Mouse (Mus musculus): ENCODE measurements at regions not wholly inside any gene's neighbourhood (a gene's known extent, or its start where the extent isn't known, plus 50 kb on each side); places are given as distances from the start of the nearest gene placed in this dataset.

DNA sequence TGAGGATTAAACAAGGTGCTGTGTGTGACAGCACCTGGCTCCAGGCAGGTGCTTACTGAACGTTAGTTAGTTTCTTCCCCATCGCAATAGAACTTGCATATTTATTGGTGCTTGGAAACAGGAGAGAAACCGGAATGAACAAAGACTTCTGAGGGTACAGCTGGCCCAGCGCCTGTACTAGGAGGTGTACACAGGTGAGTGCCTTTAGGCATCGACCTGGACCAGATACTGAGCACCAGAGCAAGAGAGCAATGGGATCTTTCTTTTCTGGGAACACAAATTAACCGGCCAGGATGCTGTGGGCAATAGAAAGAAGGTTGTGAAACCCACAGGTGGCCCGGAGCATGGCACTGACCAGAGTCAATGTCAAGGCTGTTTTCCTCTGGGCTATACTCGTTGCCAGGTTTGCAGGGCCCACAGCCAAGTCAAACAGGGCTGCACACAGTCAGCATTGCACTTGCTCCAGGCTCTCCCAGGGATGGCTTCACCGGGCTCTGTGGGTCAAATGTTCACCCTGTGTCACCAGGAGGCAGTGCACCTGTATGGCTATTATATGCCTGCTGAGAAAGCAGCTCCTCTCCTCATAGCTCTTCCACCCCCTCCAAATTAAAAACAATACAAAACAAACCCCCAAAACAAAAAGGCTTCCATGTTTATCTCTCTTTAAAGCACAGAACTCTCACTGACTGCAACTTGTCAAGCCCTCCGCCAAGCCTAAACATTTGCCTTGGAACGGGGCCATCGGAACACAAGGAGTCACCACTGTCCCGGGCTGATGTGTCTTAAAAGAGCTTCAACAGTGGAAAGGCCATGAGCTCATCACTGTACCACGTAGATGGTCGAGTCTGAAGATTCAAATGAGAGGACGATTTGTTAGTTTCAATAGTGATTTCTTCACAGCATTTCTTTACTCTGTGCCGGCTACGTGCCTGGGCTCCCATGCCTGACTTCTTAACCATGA is 629.1 kb downstream of the Rnf144a start:
- DNase-seq (ENCODE audit: low spot score in 2 of 2), result no peak

DNA sequence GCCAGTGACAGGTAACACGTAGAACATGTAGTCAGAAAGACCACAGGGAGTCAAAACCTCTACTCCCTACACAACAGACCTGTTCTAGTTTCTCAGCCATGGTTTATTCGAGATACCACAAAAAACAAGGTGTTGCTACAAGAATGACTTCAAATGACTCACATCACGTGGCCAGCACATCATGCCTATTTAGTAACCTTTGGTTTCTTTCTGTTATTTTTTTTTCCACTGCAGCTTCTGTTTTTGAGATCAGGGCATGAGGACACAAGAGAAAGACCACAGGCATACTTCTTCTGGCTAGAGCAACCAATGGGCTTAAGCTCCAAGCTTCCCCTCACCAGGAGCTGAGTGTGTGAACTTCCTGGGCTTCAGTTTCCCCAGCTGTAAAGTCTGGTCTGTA is 630.7 kb downstream of the Rnf144a start:
- peak in 1 of 2 experiments; percentile 11 for DNase-seq (ENCODE audit: low spot score in 2 of 2)

DNA sequence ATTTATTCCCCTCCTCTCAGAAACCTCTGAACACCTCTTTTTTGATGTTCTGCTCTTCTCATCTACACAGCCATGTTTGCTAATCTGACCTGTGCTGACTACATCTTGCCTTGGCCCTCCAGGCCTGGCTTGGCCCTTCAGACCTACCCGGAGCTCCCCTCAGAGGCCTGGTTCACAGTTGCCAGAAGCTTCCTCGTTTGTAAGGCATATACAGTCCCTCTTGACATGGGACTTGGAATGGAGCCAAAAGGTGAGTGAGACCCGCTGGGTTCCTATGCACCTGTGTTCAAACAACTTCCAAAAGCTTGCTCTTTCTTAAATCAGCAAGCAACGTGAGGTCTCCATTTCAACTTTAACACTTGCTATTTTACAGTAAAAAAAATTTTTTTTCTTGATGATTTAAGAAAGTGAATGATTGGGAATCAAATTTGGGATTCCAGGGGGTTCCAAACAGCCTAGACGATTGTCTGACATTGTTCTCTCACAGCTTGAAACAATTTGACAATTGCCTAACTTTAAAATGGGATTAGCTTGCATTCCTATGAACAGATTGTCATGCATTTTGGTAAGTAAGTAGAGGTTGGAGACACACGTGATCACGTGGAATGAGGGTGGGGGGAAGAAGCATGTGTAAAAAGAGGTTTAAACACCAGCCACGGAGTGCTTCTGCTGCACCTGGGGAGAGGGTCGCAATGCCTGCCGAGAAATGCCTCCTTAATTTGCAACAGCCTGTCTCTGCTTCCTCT is 631.9 kb downstream of the Rnf144a start:
- DNase-seq (ENCODE audit: low spot score in 2 of 2), result peak in 1 of 2 experiments; percentile 46

DNA sequence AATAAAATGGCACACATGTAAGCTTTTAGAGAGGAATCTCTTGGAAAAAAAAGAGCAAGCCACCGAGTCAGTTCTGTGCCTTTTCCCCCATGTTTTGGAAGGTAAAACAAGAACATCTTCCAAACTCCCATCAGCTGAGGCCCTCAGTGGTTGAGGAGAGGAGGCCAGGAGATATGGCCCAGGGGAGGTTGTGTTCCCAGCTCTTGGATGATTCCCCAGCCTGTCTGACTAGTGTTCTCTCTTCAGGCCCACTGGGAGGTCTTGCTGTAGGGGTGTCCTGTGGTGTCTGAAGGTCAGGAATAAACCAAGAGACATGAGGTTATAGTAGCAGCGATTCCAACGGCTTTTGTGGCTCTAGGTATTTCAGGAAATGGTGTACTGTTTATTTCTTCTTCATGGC is 643.2 kb downstream of the Rnf144a start:
- DNase-seq (ENCODE audit: low spot score in 2 of 2), result no peak

DNA sequence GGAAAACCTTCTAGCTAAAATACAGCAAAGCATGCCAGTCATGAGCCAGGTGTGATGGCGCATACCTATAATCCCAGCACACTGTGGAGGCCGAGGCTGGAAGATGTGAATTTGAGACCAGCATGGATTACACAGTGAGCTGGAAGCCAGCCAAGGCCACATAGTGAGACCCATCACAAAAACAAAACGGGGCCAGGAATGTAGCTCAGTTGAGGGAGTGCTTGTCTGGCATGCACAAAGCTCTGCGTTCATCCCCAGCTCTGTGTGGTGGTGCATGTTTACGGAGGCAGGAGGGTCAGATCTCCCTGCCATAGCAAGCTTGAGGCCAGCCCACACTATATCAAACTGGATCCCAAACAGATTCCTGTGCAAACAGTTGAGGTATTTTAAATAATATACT is 646.4 kb downstream of the Rnf144a start:
- no peak for DNase-seq (ENCODE audit: low spot score in 2 of 2)

DNA sequence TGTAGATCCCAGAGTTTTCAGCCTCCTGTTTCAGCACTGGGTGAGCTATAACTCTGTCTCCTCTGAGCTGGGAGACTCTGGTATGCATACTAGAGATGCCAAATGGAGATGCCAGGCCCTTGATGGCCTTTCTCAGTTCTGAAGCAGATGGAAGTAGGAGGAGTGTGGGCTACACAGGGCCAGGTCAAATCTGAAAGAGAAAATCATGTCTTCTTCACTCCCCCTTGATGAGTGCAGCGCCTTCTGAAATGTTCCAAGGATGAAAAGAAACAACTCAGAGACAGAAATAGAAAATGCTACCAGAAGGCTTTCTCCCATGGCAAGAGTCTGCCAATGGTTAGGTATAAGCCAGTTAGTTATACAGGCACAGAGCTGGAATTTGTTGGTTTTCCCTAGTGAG is 652.0 kb downstream of the Rnf144a start:
- no peak for DNase-seq (ENCODE audit: low spot score in 2 of 2)

DNA sequence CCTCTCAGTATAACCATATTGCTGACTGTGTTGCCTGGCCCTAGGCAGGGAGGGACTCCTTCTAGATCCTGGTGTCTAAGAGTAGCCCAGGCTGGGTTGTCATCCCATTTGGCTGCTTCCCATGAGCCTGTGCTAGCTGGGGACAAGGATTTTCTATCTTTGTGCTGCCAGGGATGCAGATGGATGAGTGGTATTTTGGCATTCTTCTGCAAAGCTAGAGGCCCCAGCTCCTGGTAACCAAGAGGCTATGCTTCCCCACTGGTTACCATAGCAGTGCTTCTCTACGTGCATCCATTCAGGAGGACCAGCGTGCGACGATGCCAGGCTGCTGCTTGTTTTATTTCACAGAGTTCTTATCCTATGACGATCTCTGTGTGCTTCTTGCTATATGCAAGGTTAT is 658.0 kb downstream of the Rnf144a start:
- DNase-seq (ENCODE audit: low spot score in 2 of 2), result no peak

DNA sequence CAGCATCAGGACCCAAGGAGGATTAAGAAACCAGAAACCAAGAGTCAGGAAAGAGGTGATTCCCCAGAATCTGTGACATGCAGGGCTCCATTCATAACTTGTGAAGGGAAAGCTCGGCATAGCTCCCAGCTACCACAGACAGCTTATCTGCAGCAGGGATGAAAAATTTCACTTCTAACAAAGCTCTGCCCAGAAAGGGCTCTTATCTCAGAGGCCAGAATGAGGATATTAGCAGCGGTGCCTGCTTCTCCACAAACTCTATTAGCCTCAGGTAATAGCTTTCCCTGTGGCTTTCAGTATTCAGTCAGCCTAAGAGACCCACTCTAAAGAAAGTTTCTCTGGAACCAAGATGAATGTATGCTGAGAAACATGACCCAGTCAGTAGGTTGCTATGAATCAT is 636.9 kb upstream of the Id2 start:
- DNase-seq (ENCODE audit: low spot score in 2 of 2), result no peak

DNA sequence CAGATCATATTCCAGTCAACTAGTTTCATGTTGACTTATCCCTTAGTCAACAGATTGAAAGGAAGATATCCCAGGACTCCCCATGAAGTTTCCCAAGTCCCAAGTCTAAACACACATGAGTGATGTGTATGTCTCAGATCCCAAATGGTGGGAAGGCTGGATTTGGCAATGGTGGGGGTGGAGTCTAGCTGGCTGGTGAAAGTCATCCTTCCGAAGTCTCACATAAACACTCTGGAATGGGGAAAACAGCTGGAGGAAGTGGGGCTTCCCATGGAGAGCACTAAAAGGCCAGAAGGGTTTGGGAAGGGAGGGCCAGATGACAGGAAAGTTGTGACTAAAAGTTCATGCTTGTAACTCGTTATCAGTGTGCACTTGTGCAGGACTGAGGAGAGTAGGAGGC is 628.8 kb upstream of the Id2 start:
- no peak for DNase-seq (ENCODE audit: low spot score in 2 of 2)

DNA sequence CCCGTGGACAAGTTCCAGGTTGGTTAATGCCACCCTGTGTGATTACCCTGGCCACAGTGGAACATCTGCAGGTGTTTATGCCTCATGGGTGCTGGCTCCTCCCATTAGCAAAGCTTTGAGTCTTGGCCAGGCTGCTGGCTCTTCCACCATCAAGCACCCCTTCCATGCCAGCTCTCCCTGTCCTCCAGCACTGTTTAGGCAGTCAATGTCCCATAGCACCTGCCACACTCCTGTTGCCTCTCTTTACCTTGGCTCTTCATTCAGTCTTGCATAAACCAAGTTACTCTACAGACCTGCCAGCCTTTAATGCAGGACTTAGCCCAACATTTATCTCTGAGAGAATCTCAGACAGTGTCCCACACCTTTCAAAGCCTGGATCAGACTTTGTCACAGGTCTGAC is 614.2 kb upstream of the Id2 start:
- no peak for DNase-seq (ENCODE audit: low spot score in 2 of 2)

DNA sequence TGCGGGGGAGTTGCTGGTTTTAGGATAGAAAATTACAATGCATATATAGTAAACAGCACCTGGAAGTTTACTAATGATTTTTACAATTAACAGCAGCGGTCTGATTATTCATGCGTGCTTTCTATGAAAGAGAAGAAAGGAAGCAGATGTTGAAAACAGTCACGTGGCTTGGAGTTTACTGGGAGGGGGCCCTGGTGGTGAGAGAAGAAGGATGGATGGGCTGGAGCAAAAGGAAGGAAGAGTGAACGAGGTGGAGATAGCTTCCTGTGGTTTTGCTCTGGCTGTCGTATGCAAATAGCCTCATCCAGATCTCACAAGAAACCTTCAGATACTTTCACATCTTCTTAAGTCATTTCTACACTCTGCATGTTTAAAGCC is 606.1 kb upstream of the Id2 start:
- no peak for DNase-seq (ENCODE audit: low spot score in 2 of 2)

DNA sequence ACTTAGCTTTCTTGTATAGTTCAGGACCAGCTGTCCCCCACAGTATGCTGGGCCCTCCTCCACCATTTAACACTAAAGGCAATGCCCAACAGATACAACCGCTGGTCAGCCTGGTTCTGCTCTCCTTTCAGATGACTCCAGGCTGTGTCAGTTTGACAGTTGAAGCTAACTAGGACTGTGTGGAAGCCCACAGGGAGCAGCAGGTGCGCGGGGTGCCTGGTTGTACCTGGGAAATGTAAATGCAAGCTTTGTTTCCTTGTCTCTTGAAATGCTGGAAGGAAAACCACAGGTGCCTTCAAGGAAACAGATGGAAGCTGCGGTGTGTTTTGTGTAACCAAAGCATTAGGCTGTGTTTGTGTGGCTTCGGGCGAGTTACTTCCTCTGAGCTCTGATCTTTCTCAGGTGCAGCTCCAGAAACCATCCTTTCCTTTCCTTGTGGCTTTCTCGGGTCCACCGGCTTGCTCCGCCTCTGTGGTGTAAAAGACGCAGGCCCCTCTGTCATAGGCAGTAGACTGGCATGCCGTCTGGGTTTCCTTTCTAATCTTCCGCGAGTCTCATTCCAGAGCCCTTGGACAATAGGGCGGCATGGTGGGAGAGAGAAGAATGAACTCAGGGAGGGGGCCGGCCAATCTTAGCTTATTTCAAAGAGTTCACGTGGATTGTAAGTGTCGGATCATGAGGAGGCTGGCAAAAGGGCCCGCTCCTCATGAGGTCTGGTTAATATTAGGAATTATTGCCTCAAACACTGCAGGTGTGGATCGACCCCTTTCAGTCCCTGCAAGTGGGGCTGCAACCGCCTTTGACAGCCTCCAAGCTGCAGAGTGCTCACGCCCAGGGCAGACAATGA is 605.5 kb upstream of the Id2 start:
- DNase-seq (ENCODE audit: low spot score in 2 of 2), result no peak

DNA sequence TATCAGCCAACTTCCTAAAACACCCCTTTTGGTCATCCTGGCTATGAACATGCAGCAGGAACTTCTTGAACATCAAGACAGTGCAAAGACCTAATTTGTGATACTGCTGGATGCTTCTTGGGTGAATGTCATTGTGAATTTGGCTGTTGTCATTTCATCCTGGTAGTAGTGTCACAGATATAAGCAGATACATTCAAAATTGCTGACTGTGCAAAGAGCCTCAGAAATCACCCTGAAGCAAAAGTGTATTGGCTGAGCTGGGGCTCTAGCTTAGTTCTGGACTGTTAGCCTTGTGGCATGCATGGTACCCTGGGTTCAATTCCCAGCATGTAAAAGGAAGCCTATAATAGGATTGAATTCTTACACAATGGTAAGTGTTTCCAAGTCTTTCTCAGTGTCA is 590.1 kb upstream of the Id2 start:
- no peak for DNase-seq (ENCODE audit: low spot score in 2 of 2)

DNA sequence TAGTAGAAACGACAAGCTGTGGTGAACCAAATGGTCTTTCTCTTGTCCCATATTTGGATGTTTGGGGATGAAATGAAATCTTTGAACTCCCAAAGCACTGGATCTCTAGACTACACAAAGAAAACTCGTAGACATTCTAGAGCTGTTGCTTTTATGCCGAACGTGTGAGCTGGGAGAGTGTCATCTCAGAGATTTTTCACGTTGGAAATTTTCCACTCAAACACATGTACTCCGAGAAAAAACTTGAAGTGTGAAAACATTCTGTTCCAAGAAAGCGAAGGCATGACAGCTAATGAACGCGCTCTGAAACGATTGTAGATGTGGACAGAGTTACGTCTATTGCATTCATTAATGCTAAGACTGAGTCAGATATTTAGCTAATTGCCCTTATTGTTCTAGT is 579.7 kb upstream of the Id2 start:
- no peak for DNase-seq (ENCODE audit: low spot score in 2 of 2)

DNA sequence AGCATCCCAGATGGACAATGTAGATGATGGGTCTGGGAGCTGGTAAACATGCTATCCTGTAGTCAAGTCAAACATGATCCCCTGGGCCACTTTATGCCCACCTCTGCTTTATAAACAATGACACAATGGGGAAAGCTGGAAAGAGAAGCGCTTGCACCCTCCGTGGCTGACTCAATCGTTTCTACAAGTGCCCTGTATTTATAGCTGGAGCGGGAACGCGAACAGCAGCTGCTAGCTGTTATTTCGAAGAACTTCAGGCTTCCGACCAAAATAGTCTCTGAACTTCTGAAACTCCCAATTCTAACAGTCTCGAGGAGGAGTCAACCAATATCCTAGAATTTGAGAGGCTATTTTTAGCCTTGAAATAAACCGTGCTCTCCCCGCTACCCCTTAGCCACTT is 571.4 kb upstream of the Id2 start:
- no peak for DNase-seq (ENCODE audit: low spot score in 2 of 2)

DNA sequence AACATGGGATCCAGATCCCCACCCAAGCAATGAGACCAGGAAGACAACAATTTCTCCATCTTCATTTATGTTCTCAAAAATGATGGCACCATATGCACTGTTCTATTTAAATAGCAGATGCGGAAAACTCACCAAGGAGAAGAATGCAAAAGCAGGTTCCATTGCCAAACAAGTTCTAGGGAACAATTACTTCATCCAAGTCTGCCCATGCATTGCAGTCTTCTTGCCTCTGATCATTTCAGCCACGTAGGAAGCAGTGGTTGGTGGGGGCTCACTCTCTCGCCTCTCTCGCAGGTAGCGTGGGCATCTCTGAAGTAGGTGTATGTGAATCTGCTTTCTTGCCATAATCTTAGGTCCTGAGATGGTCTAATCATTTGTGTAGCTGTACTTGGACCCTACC is 557.5 kb upstream of the Id2 start:
- no peak for DNase-seq (ENCODE audit: low spot score in 2 of 2)

DNA sequence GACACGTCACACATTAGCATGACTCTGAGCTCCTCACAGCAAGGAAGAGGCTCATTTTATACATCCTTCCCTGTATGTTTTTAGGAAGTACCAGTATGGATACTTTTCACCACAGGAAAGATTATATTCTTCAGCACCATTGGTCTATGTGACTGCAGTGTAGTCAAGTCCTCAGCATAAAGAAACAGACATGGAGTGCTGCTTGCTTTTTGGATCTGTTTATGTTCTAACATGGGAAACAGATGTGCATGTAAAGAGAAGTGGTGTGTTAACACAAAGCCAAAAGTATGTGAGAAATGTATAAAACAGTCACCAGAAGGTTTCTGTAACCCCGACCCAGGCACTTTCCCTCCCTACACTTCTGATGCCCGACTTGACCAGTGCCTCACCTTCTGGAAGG is 553.3 kb upstream of the Id2 start:
- no peak for DNase-seq (ENCODE audit: low spot score in 2 of 2)

DNA sequence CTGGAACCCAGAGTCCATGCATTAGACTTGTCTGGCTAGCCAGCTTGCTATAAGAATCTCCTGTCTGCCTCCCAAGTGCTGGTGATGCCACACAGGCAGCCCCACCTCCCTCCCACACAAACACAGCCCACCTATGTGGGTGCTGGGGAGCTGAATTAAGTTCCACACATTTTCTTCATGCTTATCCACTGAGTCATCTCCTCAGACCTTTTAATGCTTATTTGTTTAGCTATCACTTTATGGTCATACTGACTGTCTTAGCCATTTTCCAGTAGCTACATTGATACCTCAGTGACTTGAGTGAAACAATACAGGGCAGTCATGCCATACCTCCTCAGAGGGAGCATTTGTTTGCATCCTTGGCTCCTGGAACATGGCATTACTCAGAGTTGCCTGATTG is 531.1 kb upstream of the Id2 start:
- DNase-seq (ENCODE audit: low spot score in 2 of 2), result no peak

DNA sequence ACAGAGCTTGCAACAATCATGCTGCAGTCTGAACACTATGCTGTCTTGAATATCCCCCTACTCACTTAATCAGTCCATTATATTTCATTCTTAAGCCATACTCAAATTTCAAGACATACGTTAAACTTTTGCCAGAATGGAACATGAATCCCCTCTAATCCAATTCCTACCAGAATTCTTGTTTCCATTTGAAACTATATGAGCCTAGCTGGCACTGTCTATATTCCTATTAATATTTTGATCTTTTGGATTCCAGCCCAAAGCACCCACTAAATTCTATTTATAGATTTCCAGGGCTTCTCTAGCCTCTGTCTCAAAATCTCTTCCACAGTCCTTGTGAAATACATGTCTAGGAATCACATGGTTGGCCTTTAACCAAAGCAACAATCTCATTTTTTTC is 528.9 kb upstream of the Id2 start:
- no peak for DNase-seq (ENCODE audit: low spot score in 2 of 2)

DNA sequence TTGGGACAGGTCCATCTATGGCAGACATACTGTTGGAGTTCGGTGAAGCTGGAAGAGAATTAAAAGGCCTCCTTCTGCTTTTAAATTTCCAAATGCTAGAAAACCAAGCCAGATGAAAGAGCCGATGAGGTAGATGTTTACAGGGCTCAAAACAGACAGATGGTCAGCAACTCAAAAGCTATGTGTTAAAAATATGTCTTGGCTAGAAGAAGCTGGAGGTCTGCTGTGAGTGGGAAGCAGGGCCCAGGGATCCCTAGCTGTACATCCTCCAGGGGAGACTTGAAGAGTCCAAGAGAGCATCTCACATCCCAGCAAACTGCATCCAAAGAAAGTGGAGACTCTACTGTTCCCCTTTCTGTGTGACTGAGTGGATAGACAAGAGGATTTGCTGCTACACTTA is 526.5 kb upstream of the Id2 start:
- DNase-seq (ENCODE audit: low spot score in 2 of 2), result no peak

DNA sequence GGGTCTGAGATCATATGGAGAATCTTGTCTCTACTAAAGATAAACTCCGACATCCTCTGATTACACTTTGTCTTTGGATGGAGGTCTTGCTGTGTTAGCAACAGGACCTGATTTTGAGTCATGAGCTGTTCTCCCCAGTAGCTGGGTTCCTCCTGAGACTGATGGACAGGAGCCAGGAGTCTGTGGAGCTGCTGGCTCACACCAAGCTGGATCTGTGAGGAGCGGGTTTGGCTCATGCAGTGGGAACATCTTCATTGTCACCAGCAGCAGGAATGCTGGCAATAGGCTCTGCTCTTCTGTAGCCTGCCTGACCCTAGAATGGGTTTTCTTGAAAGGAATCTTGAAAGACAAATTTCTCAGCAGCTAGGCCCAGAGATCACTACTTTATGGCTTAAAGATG is 524.2 kb upstream of the Id2 start:
- DNase-seq (ENCODE audit: low spot score in 2 of 2), result no peak

DNA sequence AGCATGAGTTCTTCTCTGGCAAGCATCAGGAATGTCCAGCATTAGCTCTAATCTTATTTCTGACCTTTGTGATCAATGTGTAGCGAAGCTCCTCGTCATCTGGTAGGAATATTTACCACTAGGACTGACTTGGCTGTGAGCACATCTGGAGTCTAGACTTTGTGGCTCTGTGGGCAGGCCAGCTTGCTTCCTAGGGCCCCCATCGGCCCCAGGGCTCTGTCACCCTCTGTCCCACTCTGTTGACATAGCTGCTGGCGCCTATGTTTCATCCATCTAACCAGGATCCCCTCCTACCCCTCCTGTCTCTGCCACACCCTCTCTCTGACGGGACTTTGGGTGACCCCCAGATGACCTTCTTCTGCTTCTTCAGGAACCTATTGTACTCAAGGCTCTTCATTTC is 520.6 kb upstream of the Id2 start:
- DNase-seq (ENCODE audit: low spot score in 2 of 2), result no peak
